Comparison of ENCODE assay signal across 9 mouse cellular contexts in the genomic region with DNA sequence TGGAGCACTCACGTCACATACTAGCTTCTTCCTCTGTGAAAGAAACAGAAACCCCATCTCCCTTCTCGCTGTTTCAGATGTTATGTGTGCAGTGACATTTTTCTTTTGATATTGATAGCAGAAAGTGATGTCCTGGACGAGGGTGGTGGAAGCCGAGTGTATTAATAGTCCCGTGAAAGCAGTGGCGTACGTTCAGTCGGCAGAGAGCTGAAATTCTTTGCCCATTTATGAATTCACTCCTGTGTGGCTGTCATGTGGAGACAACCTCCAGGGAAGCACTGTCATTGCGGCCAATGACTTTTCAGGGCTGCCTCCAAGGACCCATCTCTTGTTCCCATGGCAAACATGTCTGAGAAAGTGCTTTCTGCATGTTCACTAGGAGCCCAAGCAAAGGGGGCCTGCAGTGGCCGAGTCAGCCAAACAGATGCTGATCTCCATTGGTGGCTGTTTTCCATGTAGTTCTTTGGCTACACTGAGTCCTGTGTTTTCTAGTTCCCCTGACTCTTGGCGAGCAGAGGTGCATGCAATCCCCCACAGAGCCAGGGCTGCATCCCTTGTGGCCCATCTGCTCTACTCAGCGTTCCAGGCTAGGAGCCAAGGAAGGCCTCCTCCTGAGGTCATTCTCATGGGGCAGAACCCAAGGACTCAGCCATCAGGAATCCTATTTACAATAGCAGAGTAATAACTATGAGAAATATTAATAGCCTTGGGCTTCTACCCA. TPM values are rescaled to one million over a fixed set of nuclear protein-coding genes. Genes with fewer than 3 reads are reported as not detected.
DNase-seq lines count a peak whose midpoint lies in the region; ATAC-seq and TF ChIP-seq lines count a peak whose summit lies in the region.
"Had no signal": no experiment of that assay in that cellular context is flagged by ENCODE, and none has a peak within 500 bp of the region (broad histone marks: within the 10 kb centered on the region; RNA-seq: fewer than 3 reads in every experiment).

No protein-coding gene starts in this region.

- 69% methylated on average over 12 of the region's 12 CpGs for WGBS in intestine, embryonic 15.5 days
- 73% methylated on average over 12 of the region's 12 CpGs for WGBS in small intestine, adult 2 months
- WGBS in liver, postnatal 0 days (ENCODE audit: insufficient replicate concordance): 69% methylated on average over 12 of the region's 12 CpGs

- TF ChIP-seq POLR2A in small intestine, adult 2 months (IDR thresholded peaks at IDR 0.05; ENCODE audit: low read depth, low read length): no peak

- intact Hi-C loops in left cerebral cortex, postnatal 36 days (cut with DNase I): no loop called here

- peak; percentile 38; the same call in 1 of the 2 replicates for ATAC-seq in frontal cortex, adult (ENCODE audit: low TSS enrichment)
- ATAC-seq in intestine, embryonic 15.5 days: peak; percentile 80
- no peak for ATAC-seq in liver, postnatal 0 days

- no peak overlapping the region for H3K9ac ChIP-seq in intestine, embryonic 15.5 days
- H3K9ac ChIP-seq in liver, postnatal 0 days (replicated peaks): no peak overlapping the region

- H3K4me1 ChIP-seq in intestine, embryonic 15.5 days (replicated peaks): 0 out of 2 replicates have a peak, but pooled peaks cover 4% of the 10 kb centered on the region
- H3K4me1 ChIP-seq in small intestine, adult 2 months (ENCODE audit: control insufficient read depth, insufficient read depth, insufficient read length, low read length): peaks cover 3% of the 10 kb centered on the region; the same call in 1 of the 2 replicates
- H3K4me1 ChIP-seq in liver, postnatal 0 days (ENCODE audit: insufficient read depth): peaks cover 7% of the 10 kb centered on the region

- TF ChIP-seq EP300 in liver, postnatal 0 days (IDR thresholded peaks at IDR 0.05; ENCODE audit: low read depth): no peak

- no peak for TF ChIP-seq CTCF in small intestine, adult 2 months (IDR thresholded peaks at IDR 0.05; ENCODE audit: extremely low read depth, insufficient read length, insufficient replicate concordance, low read depth, low read length)
- TF ChIP-seq CTCF in liver, postnatal 0 days (IDR thresholded peaks at IDR 0.05; ENCODE audit: low read depth): no peak

- peak overlapping the region; percentile 52; the same call in 1 of the 2 replicates for H3K27ac ChIP-seq in intestine, embryonic 15.5 days
- peak overlapping the region; percentile 57 for H3K27ac ChIP-seq in small intestine, adult 2 months (ENCODE audit: insufficient read depth, low read depth, low read length)
- no peak overlapping the region for H3K27ac ChIP-seq in liver, postnatal 0 days (ENCODE audit: low read depth)
- H3K27ac ChIP-seq: kidney, postnatal 0 days had no signal

- no peak overlapping the region for H3K4me2 ChIP-seq in intestine, embryonic 15.5 days (replicated peaks)
- H3K4me2 ChIP-seq in liver, postnatal 0 days (ENCODE audit: low read depth, low read length): no peak overlapping the region

- no peaks in the 10 kb centered on the region for H3K27me3 ChIP-seq in intestine, embryonic 15.5 days (replicated peaks)
- no peaks in the 10 kb centered on the region for H3K27me3 ChIP-seq in small intestine, adult 2 months (ENCODE audit: control insufficient read depth, insufficient read depth, low read length)
- no peaks in the 10 kb centered on the region for H3K27me3 ChIP-seq in liver, postnatal 0 days (ENCODE audit: insufficient read depth, low read length)

- no peaks in the 10 kb centered on the region for H3K36me3 ChIP-seq in intestine, embryonic 15.5 days
- no peaks in the 10 kb centered on the region for H3K36me3 ChIP-seq in small intestine, adult 2 months (ENCODE audit: control insufficient read depth, insufficient read depth, low read length)
- no peaks in the 10 kb centered on the region for H3K36me3 ChIP-seq in liver, postnatal 0 days (replicated peaks; ENCODE audit: insufficient read depth, low read length)

- peak; percentile 84 for DNase-seq in 3T3-L1 (ENCODE audit: low read depth, low spot score)
- DNase-seq in adrenal gland, adult 8-10 months: peak; percentile 89
- peak; percentile 32 to 43 for DNase-seq in left cerebral cortex, postnatal 36 days (ENCODE audit: low spot score in 2 of 2)
- no peak for DNase-seq in thymus, postnatal 25 days
- no peak for DNase-seq in liver, postnatal 0 days

- no peak overlapping the region for H3K4me3 ChIP-seq in intestine, embryonic 15.5 days (replicated peaks)
- H3K4me3 ChIP-seq in small intestine, adult 2 months (ENCODE audit: low read depth, low read length): no peak overlapping the region
- H3K4me3 ChIP-seq in liver, postnatal 0 days (ENCODE audit: low read depth, low read length): no peak overlapping the region

- H3K9me3 ChIP-seq in intestine, embryonic 15.5 days: no peaks in the 10 kb centered on the region
- H3K9me3 ChIP-seq in liver, postnatal 0 days (ENCODE audit: low read length): no peaks in the 10 kb centered on the region

RNA-seq across cellular contexts. Expression of gene Nek10, which starts 29.5 kb away (rescaled TPM):
- total RNA-seq in adrenal gland, adult 8-10 months (2022): under 1 TPM; 0.03 to 0.28 (median 0.06) TPM
- 0.04 TPM in 1 of 2 replicates, not detected in the other for polyA plus RNA-seq in intestine, embryonic 15.5 days (2015; fragmentation: Nextera tagmentation; extraction: Ambion mirVana)
- 1 to 10 TPM; 1.7 to 2.3 TPM for total RNA-seq in left cerebral cortex, postnatal 36 days (2021)
- polyA plus RNA-seq in small intestine, adult 2 months (2012; rRNA removed): 0.11 TPM in 1 of 2 replicates, not detected in the other
- not detected in 2 replicates for polyA plus RNA-seq in liver, postnatal 0 days (2015; fragmentation: Nextera tagmentation; extraction: Ambion mirVana)

Comparison
In these comparisons a context has a peak if more than half of its experiments do, and no peak if none do; other contexts are left out.
1. DNase-seq: peak in 3T3-L1 (single experiment), adrenal gland, adult 8-10 months (single experiment) and left cerebral cortex, postnatal 36 days (2 of 2); none in thymus, postnatal 25 days (single experiment) and liver, postnatal 0 days (single experiment).